ENCODE assay signal across 23 mouse cellular contexts in genomic region chr9:45522866-45523265, GRCm38 (mm10).
DNase-seq lines count a peak whose midpoint lies in the region; ATAC-seq and TF ChIP-seq lines count a peak whose summit lies in the region.
"Had no signal": no experiment of that assay in that cellular context is flagged by ENCODE, and none has a peak within 500 bp of the region (broad histone marks: within the 10 kb centered on the region; RNA-seq: fewer than 3 reads in every experiment).

No protein-coding gene starts in this region.

- 61% methylated on average over 3 of the region's 3 CpGs for WGBS in heart, postnatal 0 days
- 61% methylated on average over 3 of the region's 3 CpGs for WGBS in heart, embryonic 10.5 days
- 64% methylated on average over 3 of the region's 3 CpGs for WGBS in kidney, postnatal 0 days
- 58% methylated on average over 3 of the region's 3 CpGs for WGBS in lung, postnatal 0 days

- no peaks in the 10 kb centered on the region for H3K9me3 ChIP-seq in heart, postnatal 0 days (replicated peaks; ENCODE audit: control insufficient read depth, low read length)
- H3K9me3 ChIP-seq in heart, embryonic 10.5 days = no peaks in the 10 kb centered on the region
- H3K9me3 ChIP-seq in kidney, postnatal 0 days (replicated peaks; ENCODE audit: low read length) = no peaks in the 10 kb centered on the region
- H3K9me3 ChIP-seq in lung, postnatal 0 days (ENCODE audit: low read length) = no peaks in the 10 kb centered on the region
- H3K9me3 ChIP-seq: embryonic facial prominence, embryonic 15.5 days; forebrain, embryonic 10.5 days; heart, embryonic 13.5 days; hindbrain, embryonic 12.5 days had no signal

- TF ChIP-seq CTCF in heart, postnatal 0 days (IDR thresholded peaks at IDR 0.05; ENCODE audit: low read depth) = peak; percentile 26
- TF ChIP-seq CTCF in kidney, postnatal 0 days (IDR thresholded peaks at IDR 0.05; ENCODE audit: low read depth) = peak; percentile 37
- TF ChIP-seq CTCF in lung, postnatal 0 days (IDR thresholded peaks at IDR 0.05) = peak; percentile 48

- H3K4me1 ChIP-seq in heart, postnatal 0 days (ENCODE audit: control insufficient read depth, insufficient read depth) = peaks cover 19% of the 10 kb centered on the region; the same call in 1 of the 2 replicates
- H3K4me1 ChIP-seq in heart, embryonic 10.5 days = peaks cover 19% of the 10 kb centered on the region
- H3K4me1 ChIP-seq in kidney, postnatal 0 days (replicated peaks; ENCODE audit: insufficient read depth, low read length) = no peaks in the 10 kb centered on the region
- no peaks in the 10 kb centered on the region for H3K4me1 ChIP-seq in lung, postnatal 0 days (ENCODE audit: insufficient read depth, low read depth, low read length)
- H3K4me1 ChIP-seq: hindbrain, embryonic 12.5 days had no signal

- H3K9ac ChIP-seq in heart, postnatal 0 days (replicated peaks; ENCODE audit: low read depth, low read length) = no peak overlapping the region
- H3K9ac ChIP-seq in kidney, postnatal 0 days (ENCODE audit: low read depth, low read length) = no peak overlapping the region
- H3K9ac ChIP-seq in lung, postnatal 0 days (replicated peaks; ENCODE audit: low read depth) = no peak overlapping the region
- H3K9ac ChIP-seq: embryonic facial prominence, embryonic 15.5 days; heart, embryonic 13.5 days; hindbrain, embryonic 12.5 days had no signal

- DNase-seq in heart, postnatal 0 days (ENCODE audit: low spot score) = no peak
- no peak for DNase-seq in heart, embryonic 10.5 days (ENCODE audit: low spot score)
- no peak for DNase-seq in kidney, postnatal 0 days (ENCODE audit: low spot score)
- DNase-seq in kidney, postnatal 25 days = no peak
- DNase-seq in lung, postnatal 0 days (ENCODE audit: low spot score) = no peak
- no peak for DNase-seq in lung, adult 18-20 months
- DNase-seq in spleen, postnatal 36 days (ENCODE audit: low spot score in 2 of 2) = no peak
- DNase-seq: adrenal gland, postnatal 14 days; cerebellum, adult 8-10 months; cerebellum, postnatal 14 days; embryo, embryonic 11 days; gastrocnemius, adult 2 months; gastrocnemius, postnatal 25 days; heart, postnatal 10 days; heart, postnatal 4 days had no signal

- ATAC-seq in heart, postnatal 0 days (ENCODE audit: insufficient read depth, low read depth) = no peak
- no peak for ATAC-seq in kidney, postnatal 0 days (replicated peaks; ENCODE audit: low FRiP score, low read depth)
- ATAC-seq in lung, postnatal 0 days = no peak
- ATAC-seq: activated CD4-positive, CD25-positive, alpha-beta regulatory T cell, adult 4 months; forebrain, embryonic 14.5 days; Patski had no signal

- no peak overlapping the region for H3K4me2 ChIP-seq in heart, postnatal 0 days (ENCODE audit: low read depth, low read length)
- H3K4me2 ChIP-seq in kidney, postnatal 0 days (ENCODE audit: low read length) = no peak overlapping the region
- no peak overlapping the region for H3K4me2 ChIP-seq in lung, postnatal 0 days (replicated peaks; ENCODE audit: low read depth, low read length)
- H3K4me2 ChIP-seq: embryonic facial prominence, embryonic 15.5 days; heart, embryonic 13.5 days; hindbrain, embryonic 12.5 days had no signal

- H3K36me3 ChIP-seq in heart, postnatal 0 days (replicated peaks; ENCODE audit: control insufficient read depth, insufficient read depth, low read length) = no peaks in the 10 kb centered on the region
- H3K36me3 ChIP-seq in heart, embryonic 10.5 days = no peaks in the 10 kb centered on the region
- no peaks in the 10 kb centered on the region for H3K36me3 ChIP-seq in kidney, postnatal 0 days (ENCODE audit: insufficient read depth, low read length)
- H3K36me3 ChIP-seq in lung, postnatal 0 days (ENCODE audit: insufficient read depth, low read length) = no peaks in the 10 kb centered on the region
- H3K36me3 ChIP-seq: embryonic facial prominence, embryonic 15.5 days; forebrain, embryonic 10.5 days; heart, embryonic 13.5 days; hindbrain, embryonic 12.5 days had no signal

- no peak overlapping the region for H3K27ac ChIP-seq in heart, postnatal 0 days (ENCODE audit: low read depth)
- no peak overlapping the region for H3K27ac ChIP-seq in heart, embryonic 10.5 days
- H3K27ac ChIP-seq in kidney, postnatal 0 days = no peak overlapping the region
- H3K27ac ChIP-seq in lung, postnatal 0 days (ENCODE audit: low read length) = no peak overlapping the region
- H3K27ac ChIP-seq: embryonic facial prominence, embryonic 15.5 days; forebrain, embryonic 10.5 days; gastrocnemius, adult 2 months; heart, embryonic 13.5 days; hindbrain, embryonic 12.5 days had no signal

- no peaks in the 10 kb centered on the region for H3K27me3 ChIP-seq in heart, postnatal 0 days (ENCODE audit: control insufficient read depth, insufficient read depth, low read length)
- no peaks in the 10 kb centered on the region for H3K27me3 ChIP-seq in heart, embryonic 10.5 days (ENCODE audit: insufficient read depth, poor library complexity, severe bottlenecking)
- H3K27me3 ChIP-seq in kidney, postnatal 0 days (ENCODE audit: insufficient read depth, low read length) = no peaks in the 10 kb centered on the region
- H3K27me3 ChIP-seq in lung, postnatal 0 days (replicated peaks; ENCODE audit: insufficient read depth, low read length) = no peaks in the 10 kb centered on the region
- H3K27me3 ChIP-seq: embryonic facial prominence, embryonic 15.5 days; heart, embryonic 13.5 days; hindbrain, embryonic 12.5 days; Patski had no signal

- H3K4me3 ChIP-seq in heart, postnatal 0 days (ENCODE audit: low read depth, low read length) = no peak overlapping the region
- no peak overlapping the region for H3K4me3 ChIP-seq in heart, embryonic 10.5 days
- H3K4me3 ChIP-seq in kidney, postnatal 0 days (replicated peaks; ENCODE audit: low read depth, low read length) = no peak overlapping the region
- H3K4me3 ChIP-seq in lung, postnatal 0 days (ENCODE audit: low read depth, low read length) = no peak overlapping the region
- H3K4me3 ChIP-seq: embryonic facial prominence, embryonic 15.5 days; erythroblast, embryonic 14.5 days; forebrain, embryonic 10.5 days; gastrocnemius, adult 2 months; heart, embryonic 13.5 days; hindbrain, embryonic 12.5 days had no signal

- no peak for TF ChIP-seq EP300 in heart, postnatal 0 days (IDR thresholded peaks at IDR 0.05; ENCODE audit: low read depth)
- no peak for TF ChIP-seq EP300 in lung, postnatal 0 days (IDR thresholded peaks at IDR 0.05)
